Mouse (Mus musculus) bone marrow macrophage, adult 2 months (primary cell): Measurements from ENCODE around the gene Zfp69. TPM values are rescaled to one million over a fixed set of nuclear protein-coding genes. Genes with fewer than 3 reads are reported as not detected.

Experiments
- H3K27ac ChIP-seq: 2 replicates; pipeline ENCODE4 v1.5.1; 2012; ENCODE audit warnings: low read depth, low read length; ENCODE audit not compliant: insufficient read depth
- H3K4me1 ChIP-seq: 2 replicates; pipeline ENCODE4 v1.6.1; 2012; ENCODE audit warnings: low read length; ENCODE audit not compliant: control insufficient read depth, insufficient read depth
- H3K4me3 ChIP-seq: 2 replicates; pipeline ENCODE4 v1.5.1; 2012; ENCODE audit warnings: mild to moderate bottlenecking, low read length, moderate library complexity; ENCODE audit not compliant: insufficient read depth
- CTCF ChIP-seq: IDR thresholded peaks from 2 replicates; pipeline ENCODE4 v1.5.1; 2012; ENCODE audit warnings: low read depth, mild to moderate bottlenecking, low read length, moderate library complexity
- POLR2A ChIP-seq: IDR thresholded peaks from 2 replicates; pipeline ENCODE4 v1.6.1; 2012; ENCODE audit warnings: mild to moderate bottlenecking, low read depth, low read length, borderline replicate concordance
- polyA plus RNA-seq: library from polyadenylated mRNA; stranded (reverse); fragments of >200 nt; gene quantifications from 2 replicates; pipeline ENCODE4 v1.2.4, GENCODE M21; 2012; ENCODE audit not compliant: missing spikeins, insufficient read depth, insufficient read length

The Zfp69 gene
- polyA plus RNA-seq, 1 experiment = 2.4 TPM

DNA sequence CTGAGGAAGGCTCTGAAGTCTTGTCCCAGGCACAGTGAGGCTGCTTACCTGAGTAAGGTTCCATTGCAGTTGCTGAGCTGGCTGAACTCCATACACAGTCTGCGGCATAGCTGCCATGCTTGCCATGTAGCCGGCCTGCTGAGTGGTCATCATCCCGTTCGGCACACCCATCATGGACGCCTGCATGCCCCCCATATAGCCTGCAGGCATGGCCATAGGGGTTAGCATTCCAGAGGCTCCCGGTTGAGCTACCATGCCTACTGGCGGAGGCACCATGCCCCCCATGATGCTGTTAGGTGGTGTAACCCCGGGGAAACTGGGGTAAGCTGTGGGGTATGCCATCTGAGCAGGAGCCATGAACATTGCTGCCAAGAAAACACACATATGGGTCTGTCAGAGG lies 20.3 kb upstream of the Zfp69 start:
- Histone ChIP-seq H3K27ac (no peak overlapping the region), H3K4me3 (no peak overlapping the region), H3K4me1 (peaks cover 10% of the 10 kb centered on the region)
- no peak for TF ChIP-seq CTCF
- TF ChIP-seq POLR2A = no peak

DNA sequence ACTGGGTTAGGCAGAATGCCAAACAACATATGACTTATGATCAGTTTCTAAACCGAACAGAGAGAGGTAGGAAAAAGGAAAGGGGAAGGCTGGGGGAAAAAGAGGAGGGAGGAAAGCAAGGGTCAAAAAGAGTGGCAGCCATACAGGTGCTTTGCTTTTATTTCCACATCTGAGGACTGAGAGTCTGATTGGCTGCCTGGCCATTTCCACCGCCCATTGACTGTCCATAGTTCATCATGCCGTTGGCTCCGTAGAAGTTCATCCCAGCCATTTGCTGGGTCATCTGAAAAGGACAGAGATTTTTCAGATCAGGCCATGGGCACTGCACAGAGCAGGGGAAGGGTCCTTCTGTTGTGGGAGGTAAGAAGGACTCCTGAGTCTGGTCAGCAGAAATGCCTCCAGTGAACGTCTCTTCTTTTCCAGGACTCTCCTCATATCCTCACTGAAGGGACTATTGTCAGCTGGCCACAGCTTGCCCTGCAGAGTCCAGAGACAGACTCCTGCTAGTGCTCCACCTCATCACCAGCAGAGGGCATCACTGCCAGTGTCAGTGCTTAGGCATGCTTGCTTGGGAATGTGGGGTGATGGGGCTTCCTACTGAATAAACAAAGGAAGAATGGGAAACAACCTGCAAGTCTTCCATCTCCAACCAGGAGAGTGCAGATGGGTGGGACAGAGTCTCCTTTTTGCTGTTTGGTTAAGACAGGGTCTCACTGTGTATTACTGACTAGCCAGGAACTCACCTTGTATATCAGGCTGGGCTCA lies 18.1 kb upstream of the Zfp69 start:
- TF ChIP-seq POLR2A (no peak), CTCF (peak; percentile 67)
- no peak overlapping the region for H3K4me3 ChIP-seq
- H3K27ac ChIP-seq = no peak overlapping the region
- peaks cover 5% of the 10 kb centered on the region; the same call in 1 of the 2 replicates for H3K4me1 ChIP-seq

DNA sequence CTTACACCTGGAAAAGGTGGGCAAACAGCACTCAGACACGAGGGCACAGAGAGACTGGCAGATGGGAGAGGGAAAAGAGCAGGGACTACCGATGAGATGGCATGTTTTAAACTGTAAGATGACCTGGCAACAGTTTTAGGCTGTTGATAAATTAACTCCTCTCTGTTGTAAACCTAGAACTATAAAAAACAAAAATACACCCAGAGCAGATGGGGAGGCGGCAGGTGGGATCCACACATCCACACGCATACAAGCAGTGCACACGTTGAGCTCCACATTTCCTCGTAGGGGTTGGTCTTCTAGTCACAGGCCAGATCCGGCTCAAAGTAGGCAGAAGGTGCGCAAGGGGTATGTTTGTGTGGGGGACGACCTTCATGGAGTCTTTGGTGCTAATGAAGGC lies 17.0 kb upstream of the Zfp69 start:
- peaks cover 5% of the 10 kb centered on the region; the same call in 1 of the 2 replicates for H3K4me1 ChIP-seq
- no peak overlapping the region for H3K27ac ChIP-seq

DNA sequence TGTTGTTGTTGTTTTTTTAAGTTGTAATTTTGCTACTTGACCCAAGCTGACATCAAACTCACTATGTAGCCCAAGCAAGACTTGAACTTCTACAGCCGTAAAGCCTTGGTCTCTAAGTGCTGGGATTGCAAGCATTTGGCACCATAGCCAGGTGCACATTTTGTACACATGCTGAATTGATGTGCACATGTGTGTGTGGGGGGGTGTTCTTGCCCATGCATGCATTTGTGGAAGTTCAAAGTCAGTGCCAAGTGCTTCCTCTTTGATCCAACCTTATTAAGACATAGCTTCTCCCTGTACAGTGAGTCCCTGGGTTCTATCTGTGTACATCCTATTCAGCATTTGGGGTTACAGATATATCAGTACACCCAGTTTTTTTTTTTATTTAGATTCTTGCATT lies 4.1 kb upstream of the Zfp69 start:
- TF ChIP-seq POLR2A (no peak), CTCF (no peak)
- no peak overlapping the region for H3K4me3 ChIP-seq
- H3K27ac ChIP-seq = no peak overlapping the region
- H3K4me1 ChIP-seq = peaks cover 37% of the 10 kb centered on the region

More for the DNA sequence above, 17.0 kb upstream of the Zfp69 start:
- no peak overlapping the region for H3K4me3 ChIP-seq
- TF ChIP-seq POLR2A = no peak
- TF ChIP-seq CTCF = no peak

DNA sequence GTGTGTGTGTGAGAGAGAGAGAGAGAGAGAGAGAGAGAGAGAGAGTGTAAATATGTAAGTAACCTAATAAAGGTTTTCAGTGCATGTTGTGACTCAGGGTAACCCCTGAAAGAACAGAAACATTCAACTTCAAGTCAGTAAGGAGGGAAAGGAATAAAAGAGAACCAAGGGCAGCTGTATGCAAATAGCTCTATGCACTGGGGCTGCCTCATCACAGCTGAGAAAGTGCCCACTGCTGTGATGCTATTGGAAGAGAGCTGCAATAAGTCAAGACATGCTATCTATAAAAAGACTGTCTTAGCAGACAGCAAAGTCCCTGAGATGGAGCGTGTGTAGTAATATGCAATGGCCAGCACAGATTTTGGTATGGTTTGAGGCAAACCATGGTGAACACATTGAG lies 2.2 kb upstream of the Zfp69 start:
- Histone ChIP-seq H3K4me3 (no peak overlapping the region), H3K4me1 (peaks cover 42% of the 10 kb centered on the region), H3K27ac (no peak overlapping the region)
- no peak for TF ChIP-seq POLR2A
- no peak for TF ChIP-seq CTCF

DNA sequence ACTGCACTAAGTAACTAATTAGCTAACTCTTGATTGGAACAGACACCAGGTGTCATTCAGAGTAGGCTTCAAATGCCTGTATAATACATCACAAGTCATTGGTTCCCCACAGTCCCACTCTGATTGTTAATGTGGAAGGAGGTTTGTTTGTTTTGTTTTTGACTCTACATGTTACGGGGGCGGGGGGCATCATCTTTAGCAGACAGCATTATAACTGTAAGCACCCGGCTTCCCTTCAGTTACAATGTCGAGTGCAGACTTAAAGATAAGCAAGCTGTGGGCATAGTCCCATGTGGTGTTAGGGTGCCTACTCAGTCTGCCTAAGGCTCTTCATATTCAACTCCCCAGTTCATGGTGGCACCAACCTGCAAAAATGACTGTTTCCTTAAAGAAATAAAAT lies 1.5 kb upstream of the Zfp69 start:
- H3K4me1 ChIP-seq = peaks cover 42% of the 10 kb centered on the region
- H3K27ac ChIP-seq = no peak overlapping the region
- no peak for TF ChIP-seq POLR2A
- TF ChIP-seq CTCF = no peak
- H3K4me3 ChIP-seq = no peak overlapping the region

DNA sequence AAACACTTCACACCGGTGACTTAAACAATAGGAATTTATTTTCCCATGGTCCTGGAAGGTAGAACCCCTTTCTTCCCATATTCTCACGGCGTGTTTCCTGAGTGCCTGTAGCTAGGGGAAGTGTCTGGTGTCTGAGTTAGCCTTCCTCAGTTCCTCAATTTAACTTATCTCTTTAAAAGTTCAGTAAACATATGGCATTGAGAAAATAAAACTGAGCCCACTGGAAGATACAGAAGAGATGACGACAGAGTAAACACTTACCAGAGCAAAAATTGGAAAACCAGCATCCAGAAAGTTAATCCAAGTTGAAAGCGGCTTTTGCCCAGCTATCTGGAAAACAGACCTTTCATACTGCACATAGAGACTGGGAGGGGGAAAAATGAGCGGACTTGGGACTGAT lies 664 bp upstream of the Zfp69 start:
- peak overlapping the region; percentile 85 for H3K4me3 ChIP-seq
- peak overlapping the region; percentile 92 for H3K27ac ChIP-seq
- TF ChIP-seq CTCF (no peak), POLR2A (no peak)
- H3K4me1 ChIP-seq = peaks cover 42% of the 10 kb centered on the region

DNA sequence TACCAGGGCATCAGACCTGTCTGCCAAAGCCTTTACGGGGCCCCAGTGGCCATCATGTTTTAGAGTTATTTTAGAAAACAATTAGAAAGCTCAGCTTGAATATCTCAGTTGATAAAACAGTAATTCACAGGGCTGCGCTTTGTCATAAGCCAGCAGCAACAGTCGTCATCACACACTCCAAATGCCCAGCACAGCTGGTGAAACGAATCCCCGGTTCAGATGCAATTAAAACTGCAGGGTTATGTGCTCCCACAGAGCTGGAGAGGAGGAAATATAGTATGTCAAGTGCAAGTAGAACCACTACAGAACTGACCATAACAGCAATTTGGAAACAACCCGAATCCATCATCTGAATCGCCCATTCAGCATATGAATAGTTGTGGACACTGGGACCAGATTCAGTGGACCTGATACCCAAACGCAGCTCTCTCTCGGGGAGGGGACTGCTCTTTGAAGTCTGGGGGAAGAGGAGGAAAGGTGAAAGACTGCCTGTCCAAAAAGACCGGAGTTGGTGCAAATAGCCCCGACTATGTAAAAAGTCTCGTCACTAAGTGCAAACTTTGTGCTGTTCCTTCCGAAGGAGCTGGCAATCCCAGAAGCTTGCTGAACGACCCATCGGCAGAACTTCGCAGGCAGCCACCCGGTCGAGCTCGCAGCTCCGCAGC lies 604 bp downstream of the Zfp69 start:
- Histone ChIP-seq H3K4me3 (peak overlapping the region; percentile 85), H3K4me1 (peaks cover 38% of the 10 kb centered on the region), H3K27ac (peak overlapping the region; percentile 33)
- TF ChIP-seq POLR2A = no peak
- no peak for TF ChIP-seq CTCF

DNA sequence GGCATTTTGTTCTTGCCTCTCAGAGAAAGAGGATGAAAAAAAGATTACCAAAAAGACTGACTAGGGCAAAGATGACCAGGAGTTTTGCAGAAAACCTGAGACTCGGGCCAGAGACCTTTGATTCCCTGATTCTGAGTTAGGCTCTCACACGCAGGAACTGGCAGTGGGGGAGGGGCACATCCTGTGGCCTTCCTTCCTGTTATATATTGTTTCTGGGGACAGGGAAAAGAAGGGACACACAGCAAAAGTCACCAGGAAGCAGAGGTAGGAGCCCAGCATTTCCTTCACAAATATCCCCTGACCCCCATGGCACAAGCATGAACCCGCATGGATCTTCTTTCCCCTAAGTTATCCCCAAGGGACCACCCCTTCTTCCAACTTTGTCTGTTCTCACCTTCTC lies 2.6 kb downstream of the Zfp69 start:
- Histone ChIP-seq H3K4me3 (peak overlapping the region; percentile 21; the same call in 1 of the 2 replicates), H3K4me1 (peaks cover 40% of the 10 kb centered on the region), H3K27ac (peak overlapping the region; percentile 8; the same call in 1 of the 2 replicates)
- TF ChIP-seq POLR2A (no peak), CTCF (no peak)

DNA sequence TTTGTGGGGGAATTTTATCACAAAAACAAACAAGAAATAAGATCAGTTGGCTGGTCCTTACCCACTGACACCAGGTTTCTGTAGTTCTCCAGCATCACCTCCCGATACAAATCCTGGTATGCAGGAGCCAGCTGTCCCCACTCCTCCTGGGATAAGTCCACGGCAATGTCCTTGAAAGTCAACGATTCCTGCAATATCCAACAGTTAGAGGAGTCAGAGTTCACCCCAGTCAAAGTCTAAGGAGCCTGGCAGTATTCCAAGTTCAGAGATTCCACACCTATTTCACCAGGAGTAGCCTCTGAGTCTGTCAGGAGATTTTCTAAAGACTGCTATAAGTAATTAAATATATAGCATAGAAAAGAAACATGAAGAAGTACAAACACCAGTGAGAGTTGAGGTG lies 16.5 kb downstream of the Zfp69 start:
- peaks cover 4% of the 10 kb centered on the region; the same call in 1 of the 2 replicates for H3K4me1 ChIP-seq
- TF ChIP-seq POLR2A (no peak), CTCF (no peak)
- no peak overlapping the region for H3K27ac ChIP-seq
- no peak overlapping the region for H3K4me3 ChIP-seq
